11 mouse cellular contexts compared by ENCODE assay signal in genomic region chr1:31033851-31034534, GRCm38 (mm10). TPM values are rescaled to one million over a fixed set of nuclear protein-coding genes. Genes with fewer than 3 reads are reported as not detected.
DNase-seq lines count a peak whose midpoint lies in the region; ATAC-seq lines count a peak whose summit lies in the region.
"Had no signal": no experiment of that assay in that cellular context is flagged by ENCODE, and none has a peak within 500 bp of the region (broad histone marks: within the 10 kb centered on the region; RNA-seq: fewer than 3 reads in every experiment).

No protein-coding gene starts in this region.

- intact Hi-C loops in left cerebral cortex, postnatal 10 days (cut with DNase I), result no loop called here

- ATAC-seq in megakaryocyte, adult 5-6 weeks (ENCODE audit: poor library complexity, severe bottlenecking), result peak; percentile 86
- ATAC-seq in megakaryocyte-erythroid progenitor cell, adult 5-6 weeks (replicated peaks; ENCODE audit: low FRiP score, low TSS enrichment, poor library complexity, severe bottlenecking), result no peak
- ATAC-seq: midbrain, embryonic 13.5 days had no signal

- DNase-seq in cerebellum, adult 18-20 months, result peak; percentile 25 to 26
- DNase-seq in cerebellum, postnatal 4 days (ENCODE audit: low spot score in 2 of 2), result no peak
- DNase-seq in cerebellum, postnatal 14 days, result peak; percentile 64 to 71
- DNase-seq in kidney, postnatal 14 days, result peak; percentile 60
- DNase-seq in right cerebral cortex, postnatal 25 days, result no peak
- DNase-seq in left cerebral cortex, postnatal 10 days (ENCODE audit: extremely low spot score in 1 of 2, low spot score in 2 of 2), result no peak
- DNase-seq: heart, postnatal 14 days had no signal

RNA-seq across cellular contexts. Expression of gene AC153137.1, which starts 56.2 kb away (rescaled TPM):
- total RNA-seq in megakaryocyte, adult 5-6 weeks (2015), result not detected in 2 replicates
- not detected in 2 replicates for total RNA-seq in megakaryocyte, adult 5-6 weeks (2017)
- not detected for total RNA-seq in left cerebral cortex, postnatal 10 days (2021)
- not detected in 2 replicates for total RNA-seq in megakaryocyte-erythroid progenitor cell, adult 5-6 weeks (2014; fragmentation: Nextera tagmentation)
- not detected in 2 replicates for total RNA-seq in megakaryocyte-erythroid progenitor cell, adult 5-6 weeks (2017)
- total RNA-seq: heart, postnatal 14 days; layer of hippocampus, postnatal 25 days had no signal

Comparison
In these comparisons a context has a peak if more than half of its experiments do, and no peak if none do; other contexts are left out.
1. DNase-seq: peak in cerebellum, adult 18-20 months (2 of 2), cerebellum, postnatal 14 days (2 of 2) and kidney, postnatal 14 days (single experiment); none in cerebellum, postnatal 4 days (0 of 2), right cerebral cortex, postnatal 25 days (single experiment) and left cerebral cortex, postnatal 10 days (0 of 2).